Mouse (Mus musculus) kidney, postnatal 14 days (tissue): ENCODE data around the gene Tpst1.
"Not testable (repeated sequence)": the region's sequence is repeated elsewhere in the genome, so short reads cannot be mapped to it uniquely, and the experiment has no call there.

Experiments
- DNase-seq: peaks from one replicate; pipeline ENCODE4 v3.0.0; 2022; ENCODE audit warnings: mixed read lengths

Gene Tpst1

GRCm38 (mm10) chr5:130073026-130073425 is at the start of gene Tpst1:
Tpst1 (plus strand) TSS chr5:130073326.
- no peak for DNase-seq

- DNase-seq = peak; percentile 94
Observed at GRCm38 (mm10) chr5:130023767-130024539, 49.2 kb upstream of the Tpst1 start.

GRCm38 (mm10) chr5:130027134-130027533 is 46.0 kb upstream of the Tpst1 start:
- peak; percentile 80 for DNase-seq

GRCm38 (mm10) chr5:130027696-130028095 is 45.4 kb upstream of the Tpst1 start:
- no peak for DNase-seq

- DNase-seq = peak; percentile 90
Observed at GRCm38 (mm10) chr5:130029142-130029897, 43.8 kb upstream of the Tpst1 start, which contains the start of the genes Asl and Crcp. Asl (minus strand) TSS chr5:130029247. Crcp (plus strand) TSS chr5:130029290.

GRCm38 (mm10) chr5:130031410-130032390 is 41.4 kb upstream of the Tpst1 start:
- DNase-seq = no peak

- DNase-seq = no peak
Observed at GRCm38 (mm10) chr5:130033869-130034268, 39.3 kb upstream of the Tpst1 start.

- DNase-seq = not testable (repeated sequence)
Observed at GRCm38 (mm10) chr5:130036300-130036699, 36.8 kb upstream of the Tpst1 start.

- peak; percentile 80 for DNase-seq
Observed at GRCm38 (mm10) chr5:130037752-130038455, 35.2 kb upstream of the Tpst1 start.

- DNase-seq = no peak
Observed at GRCm38 (mm10) chr5:130040797-130041196, 32.3 kb upstream of the Tpst1 start.

GRCm38 (mm10) chr5:130041262-130041661 is 31.9 kb upstream of the Tpst1 start:
- no peak for DNase-seq

- no peak for DNase-seq
Observed at GRCm38 (mm10) chr5:130043741-130044140, 29.4 kb upstream of the Tpst1 start.

GRCm38 (mm10) chr5:130044201-130044695 is 28.9 kb upstream of the Tpst1 start:
- peak; percentile 73 for DNase-seq

GRCm38 (mm10) chr5:130046100-130046499 is 27.0 kb upstream of the Tpst1 start:
- DNase-seq = no peak

GRCm38 (mm10) chr5:130046589-130046988 is 26.5 kb upstream of the Tpst1 start:
- DNase-seq = no peak

- no peak for DNase-seq
Observed at GRCm38 (mm10) chr5:130047013-130047412, 26.1 kb upstream of the Tpst1 start.

- DNase-seq = peak; percentile 64
Observed at GRCm38 (mm10) chr5:130048786-130049520, 24.2 kb upstream of the Tpst1 start.

- DNase-seq = no peak
Observed at GRCm38 (mm10) chr5:130050416-130050815, 22.7 kb upstream of the Tpst1 start.

- DNase-seq = no peak
Observed at GRCm38 (mm10) chr5:130051073-130051860, 21.9 kb upstream of the Tpst1 start.

GRCm38 (mm10) chr5:130052510-130052909 is 20.6 kb upstream of the Tpst1 start:
- no peak for DNase-seq
